Mouse (Mus musculus) forebrain, embryonic 15.5 days (tissue): ENCODE results near the gene Mblac2. TPM values are rescaled to one million over a fixed set of nuclear protein-coding genes. Genes with fewer than 3 reads are reported as not detected.
A peak's percentile ranks its signal among the peaks of the same experiment; 100 is the strongest.
"Not testable (repeated sequence)": the region's sequence is repeated elsewhere in the genome, so short reads cannot be mapped to it uniquely, and the experiment has no call there.

ENCODE experiments used
- ATAC-seq: fragments of 200-750 bp; cut with Nextera tagmentation; replicated peaks from 2 replicates; pipeline ENCODE4 v1.8.0; 2017; ENCODE audit warnings: mild to moderate bottlenecking, moderate TSS enrichment, moderate library complexity
- H3K27ac ChIP-seq: fragments of 300-500 bp; sonication (generic); replicated peaks from 2 replicates; pipeline ENCODE4 v1.5.1; 2015; ENCODE audit warnings: mild to moderate bottlenecking, inconsistent platforms
- H3K27me3 ChIP-seq: fragments of 300-500 bp; sonication (generic); 2 replicates; pipeline ENCODE4 v1.6.1; 2015; ENCODE audit warnings: inconsistent platforms
- H3K36me3 ChIP-seq: fragments of 300-500 bp; sonication (generic); 2 replicates; pipeline ENCODE4 v1.6.1; 2015; ENCODE audit warnings: mild to moderate bottlenecking, inconsistent platforms
- H3K4me1 ChIP-seq: fragments of 300-500 bp; sonication (generic); 2 replicates; pipeline ENCODE4 v1.6.1; 2015; ENCODE audit warnings: inconsistent platforms
- H3K4me2 ChIP-seq: fragments of 300-500 bp; sonication (generic); replicated peaks from 2 replicates; pipeline ENCODE4 v1.6.1; 2015; ENCODE audit warnings: mild to moderate bottlenecking, inconsistent platforms
- H3K4me3 ChIP-seq: fragments of 300-500 bp; sonication (generic); 2 replicates; pipeline ENCODE4 v1.5.1; 2015; ENCODE audit warnings: mild to moderate bottlenecking, inconsistent platforms
- H3K9ac ChIP-seq: fragments of 300-500 bp; sonication (generic); replicated peaks from 2 replicates; pipeline ENCODE4 v1.6.1; 2015; ENCODE audit warnings: mild to moderate bottlenecking, inconsistent platforms
- H3K9me3 ChIP-seq: fragments of 300-500 bp; sonication (generic); 2 replicates; pipeline ENCODE4 v1.6.1; 2016; ENCODE audit warnings: inconsistent platforms
- WGBS: fragments of 180-500 bp; shearing (Covaris S2); methylation state at CpG from one replicate; pipeline ENCODE4 v1.1.7; 2015; ENCODE audit warnings: mixed read lengths; 5-methylcytosine and 5-hydroxymethylcytosine counted together
- polyA plus RNA-seq: library from polyadenylated mRNA; unstranded; fragments of >200 nt; fragmentation: Nextera tagmentation; extraction: Ambion mirVana; gene quantifications from 2 replicates; pipeline ENCODE4 v1.2.1, GENCODE M21; 2015

The Mblac2 gene
- polyA plus RNA-seq, 1 experiment from 2014 or later = 28.1 TPM

- no peak overlapping the region for H3K27ac ChIP-seq
- H3K36me3 ChIP-seq = no peaks in the 10 kb centered on the region
- WGBS = 61% methylated on average over 7 of the region's 7 CpGs
- no peaks in the 10 kb centered on the region for H3K9me3 ChIP-seq
- H3K27me3 ChIP-seq = no peaks in the 10 kb centered on the region
- H3K4me3 ChIP-seq = no peak overlapping the region
- no peak overlapping the region for H3K4me2 ChIP-seq
- ATAC-seq = no peak
- no peak overlapping the region for H3K9ac ChIP-seq
- H3K4me1 ChIP-seq = no peaks in the 10 kb centered on the region
These were observed 8.0 kb upstream of the Mblac2 start for GRCm38 (mm10) chr13:81703148-81703547.

- H3K27me3 ChIP-seq = no peaks in the 10 kb centered on the region
- H3K4me2 ChIP-seq = no peak overlapping the region
- H3K4me3 ChIP-seq = no peak overlapping the region
- H3K9me3 ChIP-seq = no peaks in the 10 kb centered on the region
- no peak overlapping the region for H3K9ac ChIP-seq
- 82% methylated on average over 9 of the region's 9 CpGs for WGBS
- no peak overlapping the region for H3K27ac ChIP-seq
- no peaks in the 10 kb centered on the region for H3K36me3 ChIP-seq
- no peak for ATAC-seq
- no peaks in the 10 kb centered on the region for H3K4me1 ChIP-seq
These were observed 7.5 kb upstream of the Mblac2 start for GRCm38 (mm10) chr13:81703621-81704020.

GRCm38 (mm10) chr13:81706311-81706710, 4.8 kb upstream of the Mblac2 start:
- Histone ChIP-seq H3K27me3 (no peaks in the 10 kb centered on the region), H3K9ac (no peak overlapping the region), H3K4me1 (peaks cover 8% of the 10 kb centered on the region), H3K36me3 (no peaks in the 10 kb centered on the region), H3K4me2 (no peak overlapping the region), H3K27ac (no peak overlapping the region), H3K4me3 (no peak overlapping the region), H3K9me3 (no peaks in the 10 kb centered on the region)
- no peak for ATAC-seq
- WGBS = 97% methylated on average over 5 of the region's 5 CpGs

GRCm38 (mm10) chr13:81709805-81710204, 1.3 kb upstream of the Mblac2 start:
- H3K36me3 ChIP-seq = no peaks in the 10 kb centered on the region
- H3K4me1 ChIP-seq = peaks cover 21% of the 10 kb centered on the region
- H3K27ac ChIP-seq = no peak overlapping the region
- peak overlapping the region; percentile 93 for H3K4me2 ChIP-seq
- no peaks in the 10 kb centered on the region for H3K27me3 ChIP-seq
- no peak overlapping the region for H3K9ac ChIP-seq
- no peak for ATAC-seq
- peak overlapping the region; percentile 89 for H3K4me3 ChIP-seq
- 20% methylated on average over 4 of the region's 4 CpGs for WGBS
- H3K9me3 ChIP-seq = no peaks in the 10 kb centered on the region

GRCm38 (mm10) chr13:81710266-81710665, 875 bp upstream of the Mblac2 start:
- H3K4me2 ChIP-seq = peak overlapping the region; percentile 93

GRCm38 (mm10) chr13:81711546-81712371, 618 bp downstream of the Mblac2 start:
- H3K27ac ChIP-seq = peak overlapping the region; percentile 90
- peak overlapping the region; percentile 93 for H3K4me2 ChIP-seq
- H3K9me3 ChIP-seq = no peaks in the 10 kb centered on the region
- H3K27me3 ChIP-seq = no peaks in the 10 kb centered on the region
- H3K36me3 ChIP-seq = no peaks in the 10 kb centered on the region
- H3K4me1 ChIP-seq = peaks cover 21% of the 10 kb centered on the region
- H3K9ac ChIP-seq = peak overlapping the region; percentile 74
- H3K4me3 ChIP-seq = peak overlapping the region; percentile 89
- peak; percentile 42 for ATAC-seq
- under 1% methylated on average over 42 of the region's 42 CpGs for WGBS

More at GRCm38 (mm10) chr13:81710266-81710665, 875 bp upstream of the Mblac2 start:
- Histone ChIP-seq H3K27ac (0 out of 2 replicates have a peak overlapping the region, but pooled peaks have one; percentile 90), H3K36me3 (no peaks in the 10 kb centered on the region), H3K4me3 (peak overlapping the region; percentile 89), H3K9ac (peak overlapping the region; percentile 74), H3K9me3 (no peaks in the 10 kb centered on the region), H3K27me3 (no peaks in the 10 kb centered on the region), H3K4me1 (peaks cover 21% of the 10 kb centered on the region)
- 0 out of 2 replicates have a peak, but pooled peaks have one; percentile 0 for ATAC-seq
- WGBS = under 1% methylated on average over 7 of the region's 7 CpGs

- Histone ChIP-seq H3K4me2 (no peak overlapping the region), H3K4me3 (no peak overlapping the region), H3K27ac (no peak overlapping the region), H3K9ac (no peak overlapping the region), H3K4me1 (peaks cover 21% of the 10 kb centered on the region), H3K9me3 (no peaks in the 10 kb centered on the region), H3K27me3 (no peaks in the 10 kb centered on the region), H3K36me3 (no peaks in the 10 kb centered on the region)
- ATAC-seq = no peak
- 92% methylated on average over 1 of the region's 1 CpGs for WGBS
These were observed 2.8 kb downstream of the Mblac2 start for GRCm38 (mm10) chr13:81713896-81714295.

GRCm38 (mm10) chr13:81728141-81728540, 17.0 kb downstream of the Mblac2 start:
- H3K27me3 ChIP-seq, ATAC-seq, H3K4me2 ChIP-seq, H3K27ac ChIP-seq, H3K4me1 ChIP-seq, H3K9ac ChIP-seq, H3K36me3 ChIP-seq, H3K9me3 ChIP-seq, H3K4me3 ChIP-seq: not testable (repeated sequence)
- WGBS = 58% methylated on average over 12 of the region's 12 CpGs

- WGBS = 88% methylated on average over 4 of the region's 4 CpGs
- H3K36me3 ChIP-seq = no peaks in the 10 kb centered on the region
- H3K27me3 ChIP-seq = no peaks in the 10 kb centered on the region
- no peak overlapping the region for H3K9ac ChIP-seq
- no peak for ATAC-seq
- no peaks in the 10 kb centered on the region for H3K4me1 ChIP-seq
- H3K4me2 ChIP-seq = no peak overlapping the region
- no peak overlapping the region for H3K4me3 ChIP-seq
- H3K27ac ChIP-seq = no peak overlapping the region
- no peaks in the 10 kb centered on the region for H3K9me3 ChIP-seq
These were observed 18.0 kb downstream of the Mblac2 start for GRCm38 (mm10) chr13:81729102-81729501.

GRCm38 (mm10) chr13:81730362-81730761, 19.2 kb downstream of the Mblac2 start:
- H3K9me3 ChIP-seq = no peaks in the 10 kb centered on the region
- H3K9ac ChIP-seq = no peak overlapping the region
- H3K27me3 ChIP-seq = no peaks in the 10 kb centered on the region
- H3K4me1 ChIP-seq = no peaks in the 10 kb centered on the region
- ATAC-seq = no peak
- 96% methylated on average over 1 of the region's 1 CpGs for WGBS
- H3K4me3 ChIP-seq = no peak overlapping the region
- no peak overlapping the region for H3K27ac ChIP-seq
- H3K36me3 ChIP-seq = no peaks in the 10 kb centered on the region
- H3K4me2 ChIP-seq = no peak overlapping the region

- Histone ChIP-seq H3K27ac (no peak overlapping the region), H3K9me3 (no peaks in the 10 kb centered on the region), H3K4me2 (no peak overlapping the region), H3K36me3 (no peaks in the 10 kb centered on the region), H3K9ac (no peak overlapping the region), H3K27me3 (no peaks in the 10 kb centered on the region), H3K4me3 (no peak overlapping the region), H3K4me1 (no peaks in the 10 kb centered on the region)
- 91% methylated on average over 5 of the region's 5 CpGs for WGBS
- ATAC-seq = no peak
These were observed 25.5 kb downstream of the Mblac2 start for GRCm38 (mm10) chr13:81736606-81737005.

GRCm38 (mm10) chr13:81740898-81741297, 29.8 kb downstream of the Mblac2 start:
- no peak overlapping the region for H3K4me3 ChIP-seq
- H3K36me3 ChIP-seq = no peaks in the 10 kb centered on the region
- H3K27me3 ChIP-seq = no peaks in the 10 kb centered on the region
- no peaks in the 10 kb centered on the region for H3K9me3 ChIP-seq
- H3K27ac ChIP-seq = no peak overlapping the region
- H3K9ac ChIP-seq = no peak overlapping the region
- no peaks in the 10 kb centered on the region for H3K4me1 ChIP-seq
- WGBS = 54% methylated on average over 3 of the region's 3 CpGs
- no peak for ATAC-seq
- no peak overlapping the region for H3K4me2 ChIP-seq
